Mouse (Mus musculus) limb, embryonic 15.5 days (tissue): ENCODE results near the gene Shisa3. TPM values are rescaled to one million over a fixed set of nuclear protein-coding genes. Genes with fewer than 3 reads are reported as not detected.
A peak's percentile ranks its signal among the peaks of the same experiment; 100 is the strongest.

Experiments used
- ATAC-seq: fragments of 200-750 bp; cut with Nextera tagmentation; 2 replicates; pipeline ENCODE4 v1.8.0; 2017; ENCODE audit warnings: low read depth, moderate TSS enrichment; ENCODE audit not compliant: insufficient number of reproducible peaks, low FRiP score, low TSS enrichment
- H3K27ac ChIP-seq: fragments of 300-500 bp; sonication (generic); 2 replicates; pipeline ENCODE4 v1.5.1; 2015; ENCODE audit warnings: moderate library complexity, mild to moderate bottlenecking, inconsistent platforms
- H3K27me3 ChIP-seq: fragments of 300-500 bp; sonication (generic); 2 replicates; pipeline ENCODE4 v1.6.1; 2015; ENCODE audit warnings: inconsistent platforms
- H3K36me3 ChIP-seq: fragments of 300-500 bp; sonication (generic); 2 replicates; pipeline ENCODE4 v1.6.1; 2015; ENCODE audit warnings: inconsistent platforms
- H3K4me1 ChIP-seq: fragments of 300-500 bp; sonication (generic); 2 replicates; pipeline ENCODE4 v1.6.1; 2015; ENCODE audit warnings: inconsistent platforms
- H3K4me2 ChIP-seq: fragments of 300-500 bp; sonication (generic); 2 replicates; pipeline ENCODE4 v1.6.1; 2015; ENCODE audit warnings: mild to moderate bottlenecking, inconsistent platforms
- H3K4me3 ChIP-seq: fragments of 300-500 bp; sonication (generic); 2 replicates; pipeline ENCODE4 v1.5.1; 2015; ENCODE audit warnings: mild to moderate bottlenecking, inconsistent platforms
- H3K9ac ChIP-seq: fragments of 300-500 bp; sonication (generic); 2 replicates; pipeline ENCODE4 v1.6.1; 2015; ENCODE audit warnings: inconsistent platforms
- H3K9me3 ChIP-seq: fragments of 300-500 bp; sonication (generic); 2 replicates; pipeline ENCODE4 v1.6.1; 2016; ENCODE audit warnings: inconsistent platforms
- WGBS: fragments of 180-500 bp; shearing (Covaris S2); methylation state at CpG from one replicate; pipeline ENCODE4 v1.1.7; 2015; 5-methylcytosine and 5-hydroxymethylcytosine counted together
- polyA plus RNA-seq: library from polyadenylated mRNA; unstranded; fragments of >200 nt; fragmentation: Nextera tagmentation; extraction: Ambion mirVana; gene quantifications from 2 replicates; pipeline ENCODE4 v1.2.1, GENCODE M21; 2015

Gene Shisa3
- 2.8 and 4.1 TPM in 2 replicates for polyA plus RNA-seq

- ATAC-seq: peak; percentile 62; the same call in 1 of the 2 replicates
- no peaks in the 10 kb centered on the region for H3K9me3 ChIP-seq
- H3K27ac ChIP-seq: no peak within 1 kb of the TSS
- H3K4me2 ChIP-seq: peak within 1 kb of the TSS; percentile 93
- peak within 1 kb of the TSS; percentile 52 for H3K4me3 ChIP-seq
- peaks cover 27% of the 10 kb centered on the region for H3K4me1 ChIP-seq
- H3K9ac ChIP-seq: peak within 1 kb of the TSS; percentile 26; the same call in 1 of the 2 replicates
- no peaks in the 10 kb centered on the region for H3K36me3 ChIP-seq
- peaks cover 77% of the 10 kb centered on the region for H3K27me3 ChIP-seq
- under 1% methylated on average over 86 of the region's 86 CpGs for WGBS
These were observed at the start of gene Shisa3 for GRCm38 (mm10) chr5:67607804-67608673. Shisa3 (plus strand) TSS chr5:67607882.

- no peak overlapping the region for H3K4me2 ChIP-seq
- no peak overlapping the region for H3K4me3 ChIP-seq
- H3K36me3 ChIP-seq: no peaks in the 10 kb centered on the region
- no peak overlapping the region for H3K27ac ChIP-seq
- no peaks in the 10 kb centered on the region for H3K9me3 ChIP-seq
- no peaks in the 10 kb centered on the region for H3K4me1 ChIP-seq
- 64% methylated on average over 4 of the region's 4 CpGs for WGBS
- H3K9ac ChIP-seq: no peak overlapping the region
- no peak for ATAC-seq
- 0 out of 2 replicates have a peak, but pooled peaks cover 3% of the 10 kb centered on the region for H3K27me3 ChIP-seq
These were observed 49.0 kb upstream of the Shisa3 start for GRCm38 (mm10) chr5:67558644-67559043.

GRCm38 (mm10) chr5:67559063-67559462, 48.6 kb upstream of the Shisa3 start:
- H3K4me3 ChIP-seq: no peak overlapping the region
- 83% methylated on average over 3 of the region's 3 CpGs for WGBS
- no peak overlapping the region for H3K4me2 ChIP-seq
- no peak for ATAC-seq
- H3K9ac ChIP-seq: no peak overlapping the region
- H3K27ac ChIP-seq: no peak overlapping the region
- no peaks in the 10 kb centered on the region for H3K9me3 ChIP-seq
- H3K27me3 ChIP-seq: 0 out of 2 replicates have a peak, but pooled peaks cover 3% of the 10 kb centered on the region
- H3K36me3 ChIP-seq: no peaks in the 10 kb centered on the region
- no peaks in the 10 kb centered on the region for H3K4me1 ChIP-seq

DNA sequence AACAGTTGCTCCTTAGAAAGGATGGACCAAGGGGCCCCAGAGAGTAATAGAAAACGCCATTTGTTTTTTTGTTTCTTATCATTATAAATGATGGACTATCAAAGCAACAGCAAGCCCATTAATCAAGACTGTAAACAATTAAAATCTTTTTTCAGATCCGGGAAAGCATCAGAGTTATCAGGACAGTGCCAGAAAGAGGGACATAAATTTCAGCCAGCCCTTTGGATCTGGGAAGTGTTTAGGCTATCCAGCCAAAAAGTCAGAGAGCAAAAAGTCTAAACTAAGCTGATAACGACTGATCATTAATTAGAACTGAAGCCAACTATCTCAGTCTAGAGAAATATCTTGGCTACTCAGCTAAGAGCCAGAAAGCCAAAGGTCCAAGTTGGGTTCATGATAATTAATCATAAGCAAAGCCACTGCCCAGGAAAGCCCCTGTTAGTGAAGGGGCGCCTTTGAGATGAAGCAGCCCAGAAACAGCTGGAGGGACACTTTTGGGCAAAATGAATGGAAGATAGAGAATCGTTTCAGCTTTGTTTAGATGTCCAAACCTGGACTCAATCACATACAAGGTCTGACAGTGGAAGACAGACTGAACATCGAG, 35.0 kb upstream of the Shisa3 start:
- 55% methylated on average over 6 of the region's 6 CpGs for WGBS
- no peak for ATAC-seq

GRCm38 (mm10) chr5:67574039-67574438, 33.6 kb upstream of the Shisa3 start:
- Histone ChIP-seq H3K4me3 (no peak overlapping the region), H3K27me3 (no peaks in the 10 kb centered on the region), H3K36me3 (no peaks in the 10 kb centered on the region), H3K27ac (no peak overlapping the region), H3K9ac (no peak overlapping the region), H3K4me2 (no peak overlapping the region), H3K4me1 (no peaks in the 10 kb centered on the region), H3K9me3 (no peaks in the 10 kb centered on the region)
- ATAC-seq: no peak
- 80% methylated on average over 9 of the region's 9 CpGs for WGBS

More for the DNA sequence above, 35.0 kb upstream of the Shisa3 start:
- no peaks in the 10 kb centered on the region for H3K36me3 ChIP-seq
- no peak overlapping the region for H3K4me3 ChIP-seq
- H3K4me1 ChIP-seq: no peaks in the 10 kb centered on the region
- no peaks in the 10 kb centered on the region for H3K27me3 ChIP-seq
- H3K4me2 ChIP-seq: no peak overlapping the region
- H3K9me3 ChIP-seq: no peaks in the 10 kb centered on the region
- H3K27ac ChIP-seq: no peak overlapping the region
- no peak overlapping the region for H3K9ac ChIP-seq

DNA sequence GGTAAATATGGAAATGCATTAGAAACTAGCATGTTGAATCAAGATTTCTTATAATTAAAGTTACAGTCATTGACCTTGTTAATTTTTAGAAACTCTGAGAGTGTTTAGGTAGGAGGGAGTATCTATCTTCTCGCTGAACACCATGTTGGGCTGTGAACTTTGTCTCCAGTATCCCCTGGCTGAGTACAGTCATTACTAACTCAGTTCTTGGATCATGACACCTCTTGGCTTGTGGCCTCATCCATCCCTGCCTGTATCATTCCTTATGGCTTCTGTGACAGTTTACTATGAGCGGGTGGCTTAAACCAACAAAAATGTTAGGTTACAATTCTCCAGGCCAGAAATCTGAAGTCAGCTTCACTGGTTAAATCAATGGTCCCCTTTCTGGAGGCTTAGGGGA, 32.0 kb upstream of the Shisa3 start:
- Histone ChIP-seq H3K27me3 (no peaks in the 10 kb centered on the region), H3K9ac (no peak overlapping the region), H3K4me3 (no peak overlapping the region), H3K36me3 (no peaks in the 10 kb centered on the region), H3K4me1 (no peaks in the 10 kb centered on the region), H3K27ac (no peak overlapping the region), H3K4me2 (no peak overlapping the region), H3K9me3 (no peaks in the 10 kb centered on the region)
- ATAC-seq: no peak
- WGBS: 89% methylated on average over 2 of the region's 2 CpGs

DNA sequence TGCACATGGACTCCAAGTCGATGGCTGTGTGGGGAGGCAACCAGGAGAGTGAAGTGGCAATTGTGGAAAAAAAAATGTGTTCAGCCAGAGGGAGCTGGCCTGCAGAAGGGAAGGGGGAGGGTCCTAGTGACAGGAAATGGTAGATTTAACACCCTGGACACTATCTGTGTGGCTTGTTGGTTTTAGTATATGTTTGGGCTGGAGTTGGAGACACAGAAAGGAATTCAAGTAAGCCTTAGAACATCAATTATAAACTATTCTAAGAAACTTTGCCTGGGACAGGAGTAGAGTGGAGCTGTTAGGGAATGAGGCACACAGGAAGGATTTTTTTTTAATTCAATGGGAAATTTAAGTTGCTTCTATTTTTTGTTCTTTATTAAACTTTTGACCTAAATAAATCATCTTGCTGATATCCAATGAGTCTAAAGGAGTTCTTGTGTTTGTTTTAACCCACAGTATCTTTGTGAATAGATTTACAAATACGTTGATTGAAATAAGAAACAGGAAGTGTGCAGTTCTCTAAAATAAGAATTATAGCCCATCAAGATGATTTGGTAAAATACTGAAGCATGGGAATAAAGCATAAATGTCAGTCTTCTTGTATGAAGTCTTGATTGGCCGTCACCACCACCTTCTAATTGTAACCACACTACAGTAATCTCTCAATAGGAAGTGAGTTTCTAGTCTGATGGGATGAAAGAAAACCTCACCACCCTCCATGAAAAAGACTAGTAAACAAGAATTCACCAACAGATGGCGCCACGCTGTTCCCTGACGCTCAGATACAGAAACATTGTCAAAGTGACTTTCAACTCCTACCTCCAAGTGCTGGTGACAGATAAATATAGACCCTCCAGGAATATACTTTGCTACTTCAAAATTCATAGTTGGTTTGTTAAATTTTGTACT, 27.7 kb upstream of the Shisa3 start:
- Histone ChIP-seq H3K4me3 (no peak overlapping the region), H3K36me3 (no peaks in the 10 kb centered on the region), H3K9ac (no peak overlapping the region), H3K4me1 (no peaks in the 10 kb centered on the region), H3K4me2 (no peak overlapping the region), H3K9me3 (no peaks in the 10 kb centered on the region), H3K27ac (no peak overlapping the region), H3K27me3 (no peaks in the 10 kb centered on the region; the same call in 1 of the 2 replicates)
- WGBS: 45% methylated on average over 6 of the region's 6 CpGs
- ATAC-seq: no peak

DNA sequence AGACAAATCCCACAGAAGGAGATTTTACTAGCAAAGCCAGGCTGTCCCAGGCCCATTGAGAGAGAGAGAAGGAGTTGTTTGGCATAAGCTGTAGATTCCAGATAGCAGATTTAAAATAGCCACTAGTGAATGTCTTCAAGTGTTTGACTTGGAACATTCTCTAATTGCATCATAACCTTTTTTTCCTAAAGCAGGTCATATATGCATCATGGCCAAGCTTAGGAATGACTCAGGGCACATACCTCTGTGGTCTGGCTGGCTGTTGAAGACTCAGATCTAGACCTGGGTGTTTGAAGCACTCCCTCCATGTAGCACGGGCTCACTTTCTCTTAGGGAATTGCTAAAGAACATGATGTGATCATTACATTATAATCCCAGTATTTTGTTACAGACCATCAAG, 12.6 kb upstream of the Shisa3 start:
- Histone ChIP-seq H3K27ac (no peak overlapping the region; the same call in 1 of the 2 replicates), H3K9me3 (no peaks in the 10 kb centered on the region), H3K36me3 (no peaks in the 10 kb centered on the region), H3K4me1 (no peaks in the 10 kb centered on the region), H3K4me2 (no peak overlapping the region), H3K27me3 (peaks cover 6% of the 10 kb centered on the region; the same call in 1 of the 2 replicates), H3K9ac (no peak overlapping the region), H3K4me3 (no peak overlapping the region)
- no peak for ATAC-seq
- 52% methylated on average over 1 of the region's 1 CpGs for WGBS

DNA sequence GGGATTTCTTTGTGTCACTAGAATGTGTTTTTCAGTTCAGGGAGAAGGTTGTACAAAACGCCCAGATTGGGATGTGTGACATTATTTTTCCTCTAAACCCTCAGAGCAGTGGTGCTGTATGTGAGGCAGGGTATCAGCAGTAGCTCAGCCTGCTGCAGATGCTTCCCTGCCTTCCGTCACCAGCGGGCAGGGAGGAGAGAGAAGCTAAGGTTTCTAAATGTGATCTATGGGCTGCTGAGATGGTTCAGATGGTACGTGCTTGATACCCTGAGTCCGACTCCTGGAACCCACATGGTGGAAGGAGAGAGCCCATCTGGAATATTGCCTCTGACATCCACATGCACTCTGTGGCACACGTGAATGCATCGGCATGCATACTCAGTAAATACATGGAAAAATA, 12.1 kb upstream of the Shisa3 start:
- 58% methylated on average over 7 of the region's 7 CpGs for WGBS
- peaks cover 6% of the 10 kb centered on the region; the same call in 1 of the 2 replicates for H3K27me3 ChIP-seq
- no peak for ATAC-seq
- H3K27ac ChIP-seq: no peak overlapping the region
- H3K36me3 ChIP-seq: no peaks in the 10 kb centered on the region
- H3K4me3 ChIP-seq: no peak overlapping the region
- no peaks in the 10 kb centered on the region for H3K4me1 ChIP-seq
- no peak overlapping the region for H3K4me2 ChIP-seq
- H3K9me3 ChIP-seq: no peaks in the 10 kb centered on the region
- no peak overlapping the region for H3K9ac ChIP-seq

DNA sequence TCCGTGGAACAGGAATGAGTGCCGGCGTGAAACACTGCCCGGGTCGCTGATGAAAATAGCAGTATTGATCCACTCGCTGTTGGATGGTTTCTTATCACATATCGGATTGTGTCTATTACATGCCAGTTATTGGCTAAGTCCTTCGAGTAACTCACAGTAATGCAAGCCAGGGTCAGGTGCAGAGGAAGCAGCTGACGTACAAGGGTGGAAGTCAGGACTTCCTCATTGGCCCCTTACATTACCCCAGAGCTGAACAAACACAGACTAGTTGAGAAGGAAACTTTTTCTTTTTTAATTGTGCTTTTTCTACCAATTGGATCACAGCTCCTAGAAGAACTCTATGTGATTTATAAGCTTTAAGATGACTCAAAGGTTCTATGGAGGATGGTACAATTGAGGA, 7.7 kb upstream of the Shisa3 start:
- WGBS: 80% methylated on average over 9 of the region's 9 CpGs
- H3K27me3 ChIP-seq: peaks cover 23% of the 10 kb centered on the region

GRCm38 (mm10) chr5:67605951-67606350, 1.7 kb upstream of the Shisa3 start:
- Histone ChIP-seq H3K27me3 (peaks cover 75% of the 10 kb centered on the region), H3K9me3 (no peaks in the 10 kb centered on the region), H3K4me1 (peaks cover 27% of the 10 kb centered on the region), H3K4me2 (no peak overlapping the region), H3K36me3 (no peaks in the 10 kb centered on the region), H3K27ac (no peak overlapping the region), H3K4me3 (no peak overlapping the region), H3K9ac (no peak overlapping the region)
- ATAC-seq: no peak
- 22% methylated on average over 5 of the region's 5 CpGs for WGBS

More for the DNA sequence above, 7.7 kb upstream of the Shisa3 start:
- Histone ChIP-seq H3K4me2 (no peak overlapping the region), H3K36me3 (no peaks in the 10 kb centered on the region), H3K4me3 (no peak overlapping the region), H3K27ac (no peak overlapping the region), H3K9me3 (no peaks in the 10 kb centered on the region), H3K4me1 (no peaks in the 10 kb centered on the region), H3K9ac (no peak overlapping the region)
- no peak for ATAC-seq
